Mouse (Mus musculus): ENCODE data around the gene Usp7. TPM values are rescaled to one million over a fixed set of nuclear protein-coding genes. Genes with fewer than 3 reads are reported as not detected.

Gene Usp7
- polyA plus RNA-seq, 1 experiment = 94.8 TPM

GRCm38 (mm10) chr16:8670041-8671035, 121.8 kb downstream of the Usp7 start:
- Histone ChIP-seq H3K4me1 (replicated peaks; ENCODE audit: control insufficient read depth, insufficient read depth, low read length) (peaks cover 9% of the 10 kb centered on the region), H3K36me3 (ENCODE audit: control insufficient read depth, insufficient read depth, low read length) (no peaks in the 10 kb centered on the region), H3K4me3 (ENCODE audit: control insufficient read depth, insufficient read depth, low read length) (no peak overlapping the region), H3K27ac (ENCODE audit: control insufficient read depth, insufficient read depth, low read length) (no peak overlapping the region), H3K27me3 (ENCODE audit: control insufficient read depth, insufficient read depth, low read length) (no peaks in the 10 kb centered on the region; the same call in 1 of the 2 replicates)
- no peak for DNase-seq
- TF ChIP-seq CTCF (IDR thresholded peaks at IDR 0.05; ENCODE audit: borderline replicate concordance, control insufficient read depth, extremely low read depth, insufficient read depth, low read length, poor library complexity) (no peak), POLR2A (IDR thresholded peaks at IDR 0.05; ENCODE audit: control insufficient read depth, extremely low read depth, insufficient read depth, low read length, poor library complexity) (no peak)
- WGBS = 74% methylated on average over 15 of the region's 15 CpGs

GRCm38 (mm10) chr16:8669432-8669831, 122.7 kb downstream of the Usp7 start:
- H3K4me3 ChIP-seq (ENCODE audit: control insufficient read depth, insufficient read depth, low read length) = no peak overlapping the region
- TF ChIP-seq POLR2A (IDR thresholded peaks at IDR 0.05; ENCODE audit: control insufficient read depth, extremely low read depth, insufficient read depth, low read length, poor library complexity) = no peak
- TF ChIP-seq CTCF (IDR thresholded peaks at IDR 0.05; ENCODE audit: borderline replicate concordance, control insufficient read depth, extremely low read depth, insufficient read depth, low read length, poor library complexity) = no peak
- H3K27ac ChIP-seq (ENCODE audit: control insufficient read depth, insufficient read depth, low read length) = no peak overlapping the region
- H3K36me3 ChIP-seq (ENCODE audit: control insufficient read depth, insufficient read depth, low read length) = no peaks in the 10 kb centered on the region
- WGBS = 95% methylated on average over 5 of the region's 5 CpGs
- no peak for DNase-seq
- H3K27me3 ChIP-seq (ENCODE audit: control insufficient read depth, insufficient read depth, low read length) = no peaks in the 10 kb centered on the region; the same call in 1 of the 2 replicates
- H3K4me1 ChIP-seq (replicated peaks; ENCODE audit: control insufficient read depth, insufficient read depth, low read length) = peaks cover 9% of the 10 kb centered on the region

GRCm38 (mm10) chr16:8668386-8668785, 123.7 kb downstream of the Usp7 start:
- DNase-seq = no peak
- H3K27me3 ChIP-seq (ENCODE audit: control insufficient read depth, insufficient read depth, low read length) = no peaks in the 10 kb centered on the region
- H3K27ac ChIP-seq (ENCODE audit: control insufficient read depth, insufficient read depth, low read length) = no peak overlapping the region
- 91% methylated on average over 2 of the region's 2 CpGs for whole genome bisulfite sequencing
- TF ChIP-seq CTCF (IDR thresholded peaks at IDR 0.05; ENCODE audit: borderline replicate concordance, control insufficient read depth, extremely low read depth, insufficient read depth, low read length, poor library complexity) (no peak), POLR2A (IDR thresholded peaks at IDR 0.05; ENCODE audit: control insufficient read depth, extremely low read depth, insufficient read depth, low read length, poor library complexity) (no peak)
- H3K4me1 ChIP-seq (replicated peaks; ENCODE audit: control insufficient read depth, insufficient read depth, low read length) = peaks cover 4% of the 10 kb centered on the region
- no peaks in the 10 kb centered on the region for H3K36me3 ChIP-seq (ENCODE audit: control insufficient read depth, insufficient read depth, low read length)
- no peak overlapping the region for H3K4me3 ChIP-seq (ENCODE audit: control insufficient read depth, insufficient read depth, low read length)

GRCm38 (mm10) chr16:8667814-8668213, 124.3 kb downstream of the Usp7 start:
- TF ChIP-seq POLR2A (IDR thresholded peaks at IDR 0.05; ENCODE audit: control insufficient read depth, extremely low read depth, insufficient read depth, low read length, poor library complexity) (no peak), CTCF (IDR thresholded peaks at IDR 0.05; ENCODE audit: borderline replicate concordance, control insufficient read depth, extremely low read depth, insufficient read depth, low read length, poor library complexity) (no peak)
- no peak overlapping the region for H3K27ac ChIP-seq (ENCODE audit: control insufficient read depth, insufficient read depth, low read length)
- no peak overlapping the region for H3K4me3 ChIP-seq (ENCODE audit: control insufficient read depth, insufficient read depth, low read length)
- no peaks in the 10 kb centered on the region for H3K27me3 ChIP-seq (ENCODE audit: control insufficient read depth, insufficient read depth, low read length)
- 89% methylated on average over 4 of the region's 4 CpGs for WGBS
- no peaks in the 10 kb centered on the region for H3K36me3 ChIP-seq (ENCODE audit: control insufficient read depth, insufficient read depth, low read length)
- peaks cover 4% of the 10 kb centered on the region for H3K4me1 ChIP-seq (replicated peaks; ENCODE audit: control insufficient read depth, insufficient read depth, low read length)
- no peak for DNase-seq

GRCm38 (mm10) chr16:8667261-8667660, 124.8 kb downstream of the Usp7 start:
- H3K27me3 ChIP-seq (ENCODE audit: control insufficient read depth, insufficient read depth, low read length) = no peaks in the 10 kb centered on the region
- DNase-seq = no peak
- WGBS = 95% methylated on average over 7 of the region's 7 CpGs
- H3K4me1 ChIP-seq (replicated peaks; ENCODE audit: control insufficient read depth, insufficient read depth, low read length) = peaks cover 4% of the 10 kb centered on the region
- TF ChIP-seq CTCF (IDR thresholded peaks at IDR 0.05; ENCODE audit: borderline replicate concordance, control insufficient read depth, extremely low read depth, insufficient read depth, low read length, poor library complexity) (no peak), POLR2A (IDR thresholded peaks at IDR 0.05; ENCODE audit: control insufficient read depth, extremely low read depth, insufficient read depth, low read length, poor library complexity) (no peak)
- no peaks in the 10 kb centered on the region for H3K36me3 ChIP-seq (ENCODE audit: control insufficient read depth, insufficient read depth, low read length)
- no peak overlapping the region for H3K4me3 ChIP-seq (ENCODE audit: control insufficient read depth, insufficient read depth, low read length)
- no peak overlapping the region for H3K27ac ChIP-seq (ENCODE audit: control insufficient read depth, insufficient read depth, low read length)

GRCm38 (mm10) chr16:8666452-8666851, 125.7 kb downstream of the Usp7 start:
- WGBS = 57% methylated on average over 2 of the region's 2 CpGs
- no peak for TF ChIP-seq POLR2A (IDR thresholded peaks at IDR 0.05; ENCODE audit: control insufficient read depth, extremely low read depth, insufficient read depth, low read length, poor library complexity)
- TF ChIP-seq CTCF (IDR thresholded peaks at IDR 0.05; ENCODE audit: borderline replicate concordance, control insufficient read depth, extremely low read depth, insufficient read depth, low read length, poor library complexity) = no peak
- H3K27ac ChIP-seq (ENCODE audit: control insufficient read depth, insufficient read depth, low read length) = no peak overlapping the region
- no peaks in the 10 kb centered on the region for H3K27me3 ChIP-seq (ENCODE audit: control insufficient read depth, insufficient read depth, low read length)
- DNase-seq = no peak
- H3K4me3 ChIP-seq (ENCODE audit: control insufficient read depth, insufficient read depth, low read length) = no peak overlapping the region
- peaks cover 4% of the 10 kb centered on the region for H3K4me1 ChIP-seq (replicated peaks; ENCODE audit: control insufficient read depth, insufficient read depth, low read length)
- H3K36me3 ChIP-seq (ENCODE audit: control insufficient read depth, insufficient read depth, low read length) = no peaks in the 10 kb centered on the region
